Mouse (Mus musculus) megakaryocyte, embryonic 14.5 days (primary cell): ENCODE data around the gene Srcap.

ENCODE experiments used
- FLI1 ChIP-seq: IDR thresholded peaks from 2 replicates; pipeline ENCODE4 v1.6.1; 2012; ENCODE audit warnings: low read length, inconsistent platforms, mixed read lengths
- GATA1 ChIP-seq: IDR thresholded peaks from 3 replicates; pipeline ENCODE4 v1.6.1; 2012; ENCODE audit warnings: mixed read lengths, low read length, inconsistent platforms, borderline replicate concordance

DNA sequence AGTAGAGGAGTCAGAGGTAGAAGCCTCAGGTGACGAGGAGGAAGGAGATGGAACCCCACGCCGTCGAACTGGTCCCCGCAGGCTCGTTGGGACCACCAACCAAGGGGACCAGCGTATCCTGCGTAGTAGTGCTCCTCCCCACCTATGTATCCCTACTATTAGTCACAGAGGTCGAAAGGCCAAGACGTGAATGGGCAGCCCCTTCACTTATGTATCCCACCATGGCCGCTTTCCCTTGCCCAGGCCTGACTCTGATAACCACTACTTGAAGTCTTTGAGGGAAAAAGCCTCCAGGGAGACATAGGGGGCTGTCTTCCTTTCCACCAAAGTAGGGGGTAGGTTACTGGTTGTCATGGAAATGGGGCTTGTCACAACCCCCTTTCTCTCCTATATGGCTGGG lies 48.8 kb downstream of the Srcap start:
- TF ChIP-seq GATA1 = no peak
- no peak for TF ChIP-seq FLI1
